Mouse (Mus musculus) forebrain, embryonic 15.5 days (tissue): ENCODE measurements at regions not wholly inside any gene's neighbourhood (a gene's known extent, or its start where the extent isn't known, plus 50 kb on each side); places are given as distances from the start of the nearest gene placed in this dataset.

Source experiments
- ATAC-seq: fragments of 200-750 bp; cut with Nextera tagmentation; replicated peaks from 2 replicates; pipeline ENCODE4 v1.8.0; 2017; ENCODE audit warnings: mild to moderate bottlenecking, moderate TSS enrichment, moderate library complexity
- H3K27ac ChIP-seq: fragments of 300-500 bp; sonication (generic); replicated peaks from 2 replicates; pipeline ENCODE4 v1.5.1; 2015; ENCODE audit warnings: mild to moderate bottlenecking, inconsistent platforms
- H3K27me3 ChIP-seq: fragments of 300-500 bp; sonication (generic); 2 replicates; pipeline ENCODE4 v1.6.1; 2015; ENCODE audit warnings: inconsistent platforms
- H3K36me3 ChIP-seq: fragments of 300-500 bp; sonication (generic); 2 replicates; pipeline ENCODE4 v1.6.1; 2015; ENCODE audit warnings: mild to moderate bottlenecking, inconsistent platforms
- H3K4me1 ChIP-seq: fragments of 300-500 bp; sonication (generic); 2 replicates; pipeline ENCODE4 v1.6.1; 2015; ENCODE audit warnings: inconsistent platforms
- H3K4me2 ChIP-seq: fragments of 300-500 bp; sonication (generic); replicated peaks from 2 replicates; pipeline ENCODE4 v1.6.1; 2015; ENCODE audit warnings: mild to moderate bottlenecking, inconsistent platforms
- H3K4me3 ChIP-seq: fragments of 300-500 bp; sonication (generic); 2 replicates; pipeline ENCODE4 v1.5.1; 2015; ENCODE audit warnings: mild to moderate bottlenecking, inconsistent platforms
- H3K9ac ChIP-seq: fragments of 300-500 bp; sonication (generic); replicated peaks from 2 replicates; pipeline ENCODE4 v1.6.1; 2015; ENCODE audit warnings: mild to moderate bottlenecking, inconsistent platforms
- H3K9me3 ChIP-seq: fragments of 300-500 bp; sonication (generic); 2 replicates; pipeline ENCODE4 v1.6.1; 2016; ENCODE audit warnings: inconsistent platforms
- WGBS: fragments of 180-500 bp; shearing (Covaris S2); methylation state at CpG from one replicate; pipeline ENCODE4 v1.1.7; 2015; ENCODE audit warnings: mixed read lengths; 5-methylcytosine and 5-hydroxymethylcytosine counted together

GRCm38 (mm10) chr16:49278478-49278877 lies 221.2 kb downstream of the Myh15 start:
- Histone ChIP-seq H3K9ac (no peak overlapping the region), H3K4me1 (no peaks in the 10 kb centered on the region), H3K27ac (no peak overlapping the region), H3K36me3 (no peaks in the 10 kb centered on the region), H3K4me3 (no peak overlapping the region), H3K4me2 (no peak overlapping the region), H3K9me3 (no peaks in the 10 kb centered on the region), H3K27me3 (no peaks in the 10 kb centered on the region)
- 2% methylated on average over 2 of the region's 2 CpGs for WGBS
- ATAC-seq: peak; percentile 84

GRCm38 (mm10) chr16:49288096-49288714 lies 230.9 kb downstream of the Myh15 start:
- no peak overlapping the region for H3K4me2 ChIP-seq
- peaks cover 13% of the 10 kb centered on the region for H3K4me1 ChIP-seq
- no peaks in the 10 kb centered on the region for H3K9me3 ChIP-seq
- WGBS: 24% methylated on average over 4 of the region's 4 CpGs
- ATAC-seq: peak; percentile 91
- H3K27me3 ChIP-seq: no peaks in the 10 kb centered on the region
- no peaks in the 10 kb centered on the region for H3K36me3 ChIP-seq
- H3K9ac ChIP-seq: no peak overlapping the region
- H3K27ac ChIP-seq: no peak overlapping the region
- no peak overlapping the region for H3K4me3 ChIP-seq

- Histone ChIP-seq H3K36me3 (no peaks in the 10 kb centered on the region), H3K4me3 (no peak overlapping the region), H3K4me1 (peaks cover 13% of the 10 kb centered on the region), H3K9ac (no peak overlapping the region), H3K27me3 (no peaks in the 10 kb centered on the region), H3K4me2 (no peak overlapping the region), H3K27ac (no peak overlapping the region), H3K9me3 (no peaks in the 10 kb centered on the region)
- no peak for ATAC-seq
- 81% methylated on average over 10 of the region's 10 CpGs for WGBS
Measured at GRCm38 (mm10) chr16:49289200-49290079, 232.2 kb downstream of the Myh15 start.

GRCm38 (mm10) chr16:49303612-49304307 lies 246.5 kb downstream of the Myh15 start:
- Histone ChIP-seq H3K27ac (no peak overlapping the region), H3K36me3 (no peaks in the 10 kb centered on the region), H3K27me3 (no peaks in the 10 kb centered on the region), H3K9ac (no peak overlapping the region), H3K4me3 (no peak overlapping the region), H3K9me3 (no peaks in the 10 kb centered on the region), H3K4me1 (no peaks in the 10 kb centered on the region), H3K4me2 (no peak overlapping the region)
- ATAC-seq: peak; percentile 76; the same call in 1 of the 2 replicates
- WGBS: 55% methylated on average over 6 of the region's 6 CpGs

DNA sequence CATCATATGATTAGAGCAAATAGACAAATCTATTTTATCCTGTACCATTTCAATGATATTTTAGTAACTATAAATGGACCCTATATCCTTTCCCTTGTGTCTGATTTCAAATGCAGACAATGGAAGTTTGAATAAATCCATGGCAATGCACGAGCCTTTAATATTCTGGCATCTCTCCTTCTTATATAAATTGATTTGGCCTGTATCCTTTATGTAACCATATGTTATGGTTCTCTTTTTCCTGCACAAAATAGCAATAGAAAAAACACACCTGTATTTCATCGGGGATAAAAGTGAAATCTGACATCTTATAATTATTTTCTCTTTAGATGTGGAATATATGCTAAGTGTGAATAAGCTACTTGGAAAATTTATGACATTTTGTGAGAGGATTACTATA lies 247.1 kb downstream of the Myh15 start:
- no peak for ATAC-seq
- WGBS: 69% methylated on average over 2 of the region's 2 CpGs

GRCm38 (mm10) chr16:49317061-49317460 lies 259.8 kb downstream of the Myh15 start:
- Histone ChIP-seq H3K9ac (no peak overlapping the region), H3K9me3 (no peaks in the 10 kb centered on the region), H3K4me3 (no peak overlapping the region), H3K4me1 (no peaks in the 10 kb centered on the region), H3K4me2 (no peak overlapping the region), H3K27ac (no peak overlapping the region), H3K27me3 (no peaks in the 10 kb centered on the region), H3K36me3 (no peaks in the 10 kb centered on the region)
- ATAC-seq: no peak
- 73% methylated on average over 2 of the region's 2 CpGs for WGBS

More for the DNA sequence above, 247.1 kb downstream of the Myh15 start:
- Histone ChIP-seq H3K36me3 (no peaks in the 10 kb centered on the region), H3K9me3 (no peaks in the 10 kb centered on the region), H3K4me3 (no peak overlapping the region), H3K27ac (no peak overlapping the region), H3K9ac (no peak overlapping the region), H3K4me2 (no peak overlapping the region), H3K4me1 (no peaks in the 10 kb centered on the region), H3K27me3 (no peaks in the 10 kb centered on the region)

DNA sequence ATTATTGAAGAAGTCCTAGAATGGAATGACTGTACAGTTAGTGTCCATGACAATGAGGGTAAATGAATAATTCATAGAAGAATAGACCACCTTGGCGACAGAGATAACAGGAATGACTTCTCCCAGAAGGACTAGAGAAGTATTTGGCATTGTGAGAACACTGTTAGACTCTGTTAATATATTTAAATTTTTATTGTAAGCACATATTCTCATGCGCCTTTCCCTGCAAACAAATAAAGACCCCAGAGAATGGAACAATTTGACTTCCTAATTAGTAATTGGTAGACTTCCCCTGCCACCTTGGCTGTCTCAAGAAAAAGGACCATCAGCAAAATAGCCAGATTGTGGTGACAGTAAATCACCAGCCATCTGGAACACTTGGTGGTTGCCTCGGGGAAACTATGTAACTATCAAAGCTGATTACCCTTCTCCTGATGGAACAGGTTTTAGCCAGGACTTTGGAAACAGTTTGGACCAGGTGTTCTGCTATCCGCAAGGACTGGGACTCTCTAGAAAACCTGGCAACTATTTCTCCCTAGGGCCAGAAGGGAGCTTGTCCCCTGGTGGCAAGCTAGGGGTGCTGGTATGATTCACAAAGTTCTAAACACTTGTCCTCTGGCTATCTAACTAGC lies 261.9 kb downstream of the Myh15 start:
- peak; percentile 79 for ATAC-seq
- no peaks in the 10 kb centered on the region for H3K36me3 ChIP-seq
- no peaks in the 10 kb centered on the region for H3K27me3 ChIP-seq
- no peak overlapping the region for H3K27ac ChIP-seq
- H3K9ac ChIP-seq: no peak overlapping the region
- H3K4me1 ChIP-seq: no peaks in the 10 kb centered on the region
- H3K4me2 ChIP-seq: no peak overlapping the region
- no peak overlapping the region for H3K4me3 ChIP-seq
- WGBS: 44% methylated on average over 4 of the region's 4 CpGs
- H3K9me3 ChIP-seq: no peaks in the 10 kb centered on the region

- WGBS: 89% methylated on average over 5 of the region's 5 CpGs
- Histone ChIP-seq H3K36me3 (no peaks in the 10 kb centered on the region), H3K9me3 (no peaks in the 10 kb centered on the region), H3K27ac (no peak overlapping the region), H3K27me3 (no peaks in the 10 kb centered on the region), H3K4me3 (no peak overlapping the region), H3K4me2 (no peak overlapping the region), H3K9ac (no peak overlapping the region), H3K4me1 (no peaks in the 10 kb centered on the region)
- ATAC-seq: no peak
Measured at GRCm38 (mm10) chr16:49319774-49320173, 262.5 kb downstream of the Myh15 start.

- Histone ChIP-seq H3K4me2 (no peak overlapping the region), H3K4me1 (no peaks in the 10 kb centered on the region), H3K4me3 (no peak overlapping the region), H3K9me3 (no peaks in the 10 kb centered on the region), H3K9ac (no peak overlapping the region), H3K27ac (no peak overlapping the region), H3K36me3 (no peaks in the 10 kb centered on the region), H3K27me3 (no peaks in the 10 kb centered on the region)
- ATAC-seq: peak; percentile 44; the same call in 1 of the 2 replicates
- WGBS: 97% methylated on average over 1 of the region's 1 CpGs
Measured at GRCm38 (mm10) chr16:49321951-49322350, 264.7 kb downstream of the Myh15 start.

GRCm38 (mm10) chr16:49330725-49331386 lies 273.6 kb downstream of the Myh15 start:
- H3K27ac ChIP-seq: no peak overlapping the region
- no peaks in the 10 kb centered on the region for H3K36me3 ChIP-seq
- H3K4me2 ChIP-seq: no peak overlapping the region
- no peak overlapping the region for H3K4me3 ChIP-seq
- H3K9ac ChIP-seq: no peak overlapping the region
- H3K4me1 ChIP-seq: peaks cover 13% of the 10 kb centered on the region; the same call in 1 of the 2 replicates
- 89% methylated on average over 5 of the region's 5 CpGs for WGBS
- H3K9me3 ChIP-seq: no peaks in the 10 kb centered on the region
- H3K27me3 ChIP-seq: no peaks in the 10 kb centered on the region
- no peak for ATAC-seq

DNA sequence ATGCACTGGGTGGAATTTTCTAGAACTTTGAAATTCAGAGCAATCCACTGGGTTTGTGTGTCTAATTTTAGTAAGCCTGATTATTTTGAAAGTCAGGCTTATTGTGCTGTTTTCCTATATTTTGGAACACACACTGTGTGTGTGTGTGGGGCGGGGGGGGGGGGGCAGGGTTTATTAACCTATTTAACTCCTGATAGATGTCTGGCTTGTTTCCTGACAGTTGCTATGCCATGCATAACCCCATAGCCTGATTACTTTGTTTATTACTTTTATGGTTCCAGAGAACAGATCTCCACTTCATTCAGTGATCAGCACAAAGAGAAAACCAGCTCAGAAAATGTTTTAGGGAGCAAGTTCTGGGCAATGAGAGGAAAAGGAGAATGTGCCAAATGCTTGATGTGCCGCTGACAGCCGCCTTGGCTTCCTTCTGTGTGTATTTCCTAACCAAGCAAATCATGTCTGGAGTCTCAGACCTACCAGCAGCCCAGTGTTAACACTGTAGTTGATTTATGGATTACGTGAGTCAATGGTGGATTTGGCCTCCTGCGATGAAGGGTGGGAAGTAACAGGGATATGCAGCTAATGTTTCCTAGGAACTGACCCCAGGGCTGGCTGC lies 274.9 kb downstream of the Myh15 start:
- 50% methylated on average over 5 of the region's 5 CpGs for WGBS
- Histone ChIP-seq H3K27me3 (no peaks in the 10 kb centered on the region), H3K27ac (peak overlapping the region; percentile 68), H3K4me1 (peaks cover 18% of the 10 kb centered on the region; the same call in 1 of the 2 replicates), H3K36me3 (no peaks in the 10 kb centered on the region), H3K4me3 (no peak overlapping the region), H3K4me2 (no peak overlapping the region), H3K9ac (no peak overlapping the region), H3K9me3 (no peaks in the 10 kb centered on the region)
- peak; percentile 86 for ATAC-seq
